Mouse (Mus musculus) hindbrain, embryonic 15.5 days (tissue): ENCODE data around the gene Enpp3. TPM values are rescaled to one million over a fixed set of nuclear protein-coding genes. Genes with fewer than 3 reads are reported as not detected.

ENCODE experiments used
- ATAC-seq: fragments of 200-750 bp; cut with Nextera tagmentation; 2 replicates; pipeline ENCODE4 v1.8.0; 2017; ENCODE audit warnings: low read depth, moderate number of reproducible peaks, moderate TSS enrichment; ENCODE audit not compliant: low FRiP score
- H3K27ac ChIP-seq: fragments of 300-500 bp; sonication (generic); replicated peaks from 2 replicates; pipeline ENCODE4 v1.5.1; 2015; ENCODE audit warnings: mild to moderate bottlenecking, inconsistent platforms
- H3K27me3 ChIP-seq: fragments of 300-500 bp; sonication (generic); 2 replicates; pipeline ENCODE4 v1.6.1; 2015; ENCODE audit warnings: control low read depth, inconsistent platforms
- H3K36me3 ChIP-seq: fragments of 300-500 bp; sonication (generic); 2 replicates; pipeline ENCODE4 v1.6.1; 2015; ENCODE audit warnings: control low read depth, inconsistent platforms
- H3K4me1 ChIP-seq: fragments of 300-500 bp; sonication (generic); replicated peaks from 2 replicates; pipeline ENCODE4 v1.6.1; 2015; ENCODE audit warnings: control low read depth, inconsistent platforms
- H3K4me2 ChIP-seq: fragments of 300-500 bp; sonication (generic); 2 replicates; pipeline ENCODE4 v1.6.1; 2015; ENCODE audit warnings: moderate library complexity, mild to moderate bottlenecking, inconsistent platforms
- H3K4me3 ChIP-seq: fragments of 300-500 bp; sonication (generic); 2 replicates; pipeline ENCODE4 v1.5.1; 2015; ENCODE audit warnings: mild to moderate bottlenecking, inconsistent platforms
- H3K9ac ChIP-seq: fragments of 300-500 bp; sonication (generic); 2 replicates; pipeline ENCODE4 v1.6.1; 2015; ENCODE audit warnings: inconsistent platforms
- H3K9me3 ChIP-seq: fragments of 300-500 bp; sonication (generic); 2 replicates; pipeline ENCODE4 v1.6.1; 2016; ENCODE audit warnings: control low read depth, inconsistent platforms
- WGBS: fragments of 180-500 bp; shearing (Covaris S2); methylation state at CpG from one replicate; pipeline ENCODE4 v1.1.7; 2015; 5-methylcytosine and 5-hydroxymethylcytosine counted together
- polyA plus RNA-seq: library from polyadenylated mRNA; unstranded; fragments of >200 nt; fragmentation: Nextera tagmentation; extraction: Ambion mirVana; gene quantifications from 2 replicates; pipeline ENCODE4 v1.2.1, GENCODE M21; 2015

Gene Enpp3
- polyA plus RNA-seq, 1 experiment from 2014 or later, result 3.2 TPM

DNA sequence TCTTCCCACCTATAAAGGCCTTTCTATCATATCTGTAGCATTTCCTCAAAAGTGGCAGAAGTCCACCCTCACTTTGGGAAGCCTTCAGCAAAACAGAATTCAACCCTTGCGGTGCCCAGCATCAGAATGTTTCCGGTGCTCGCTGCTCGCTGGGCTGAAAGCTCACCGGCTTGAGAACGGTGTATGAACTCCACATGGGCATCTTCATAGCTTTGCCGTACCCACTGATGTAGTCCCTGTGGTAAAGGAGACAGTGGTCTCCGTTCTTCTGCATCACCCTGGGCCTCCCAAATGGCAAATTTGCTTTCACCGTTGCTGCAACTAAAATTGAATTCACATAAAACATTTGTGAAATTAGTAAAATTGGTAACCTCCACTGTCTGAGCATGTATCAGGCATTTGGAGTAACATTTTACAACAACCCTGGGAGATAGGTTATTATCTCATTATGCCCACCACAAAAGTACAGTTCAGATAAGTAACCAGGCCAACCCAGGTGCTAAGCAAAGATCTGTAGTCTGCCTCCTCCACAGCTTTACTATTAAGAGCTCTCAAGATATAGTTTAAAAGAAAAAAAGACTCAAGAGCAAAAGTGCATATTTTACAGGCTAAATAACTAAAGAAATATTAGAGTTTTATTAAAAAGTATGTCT, 57.9 kb downstream of the Enpp3 start:
- H3K27ac ChIP-seq, result no peak overlapping the region
- H3K4me3 ChIP-seq, result no peak overlapping the region
- no peaks in the 10 kb centered on the region for H3K27me3 ChIP-seq
- H3K36me3 ChIP-seq, result no peaks in the 10 kb centered on the region
- no peak overlapping the region for H3K4me2 ChIP-seq
- no peaks in the 10 kb centered on the region for H3K9me3 ChIP-seq
- ATAC-seq, result no peak
- H3K4me1 ChIP-seq, result no peaks in the 10 kb centered on the region
- H3K9ac ChIP-seq, result no peak overlapping the region
- 97% methylated on average over 9 of the region's 9 CpGs for WGBS

- Histone ChIP-seq H3K9me3 (no peaks in the 10 kb centered on the region), H3K9ac (no peak overlapping the region), H3K4me2 (no peak overlapping the region), H3K4me3 (no peak overlapping the region), H3K36me3 (no peaks in the 10 kb centered on the region), H3K4me1 (no peaks in the 10 kb centered on the region), H3K27ac (no peak overlapping the region), H3K27me3 (no peaks in the 10 kb centered on the region)
- ATAC-seq, result no peak
- WGBS, result 90% methylated on average over 3 of the region's 3 CpGs
These were observed 58.7 kb downstream of the Enpp3 start for GRCm38 (mm10) chr10:24783946-24784345.

- H3K27me3 ChIP-seq, result no peaks in the 10 kb centered on the region
- no peak overlapping the region for H3K4me2 ChIP-seq
- H3K4me1 ChIP-seq, result no peaks in the 10 kb centered on the region
- 83% methylated on average over 11 of the region's 11 CpGs for WGBS
- no peaks in the 10 kb centered on the region for H3K9me3 ChIP-seq
- no peak overlapping the region for H3K9ac ChIP-seq
- ATAC-seq, result no peak
- no peak overlapping the region for H3K4me3 ChIP-seq
- no peak overlapping the region for H3K27ac ChIP-seq
- no peaks in the 10 kb centered on the region for H3K36me3 ChIP-seq
These were observed 64.0 kb downstream of the Enpp3 start for GRCm38 (mm10) chr10:24778643-24779020.

- WGBS, result 81% methylated on average over 14 of the region's 14 CpGs
- H3K4me2 ChIP-seq, result no peak overlapping the region
These were observed 64.5 kb downstream of the Enpp3 start for GRCm38 (mm10) chr10:24777916-24778642.

DNA sequence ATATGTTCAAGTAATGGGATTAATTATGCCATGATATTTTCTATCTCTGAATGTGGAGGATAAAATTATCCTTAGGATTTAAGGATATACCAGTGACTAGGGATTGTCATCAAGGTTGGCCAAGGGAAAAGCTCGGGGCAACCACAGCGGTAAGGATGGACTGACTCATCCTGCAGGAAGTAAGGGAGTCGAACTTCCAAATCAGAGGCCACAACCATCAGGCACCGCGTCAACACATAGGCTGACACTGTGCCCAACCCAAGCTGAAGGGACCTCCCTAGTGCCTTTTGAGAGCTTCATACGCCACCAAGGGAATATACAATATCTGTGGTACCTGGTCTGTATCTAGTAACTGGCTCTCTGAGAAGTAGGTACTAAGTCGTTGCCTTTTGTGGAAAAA, 73.1 kb downstream of the Enpp3 start:
- ATAC-seq, result no peak
- 93% methylated on average over 7 of the region's 7 CpGs for WGBS
- H3K4me2 ChIP-seq, result no peak overlapping the region

More at GRCm38 (mm10) chr10:24777916-24778642, 64.5 kb downstream of the Enpp3 start:
- no peak overlapping the region for H3K4me3 ChIP-seq
- H3K27me3 ChIP-seq, result no peaks in the 10 kb centered on the region
- H3K36me3 ChIP-seq, result no peaks in the 10 kb centered on the region
- no peak for ATAC-seq
- H3K9ac ChIP-seq, result no peak overlapping the region
- no peak overlapping the region for H3K27ac ChIP-seq
- H3K9me3 ChIP-seq, result no peaks in the 10 kb centered on the region
- no peaks in the 10 kb centered on the region for H3K4me1 ChIP-seq

GRCm38 (mm10) chr10:24767695-24768094, 74.9 kb downstream of the Enpp3 start:
- Histone ChIP-seq H3K9ac (no peak overlapping the region), H3K27ac (no peak overlapping the region), H3K36me3 (no peaks in the 10 kb centered on the region), H3K27me3 (no peaks in the 10 kb centered on the region), H3K4me3 (no peak overlapping the region), H3K4me2 (no peak overlapping the region), H3K4me1 (no peaks in the 10 kb centered on the region), H3K9me3 (no peaks in the 10 kb centered on the region)
- 64% methylated on average over 11 of the region's 11 CpGs for WGBS
- no peak for ATAC-seq

More for the DNA sequence above, 73.1 kb downstream of the Enpp3 start:
- no peaks in the 10 kb centered on the region for H3K36me3 ChIP-seq
- H3K9ac ChIP-seq, result no peak overlapping the region
- H3K27ac ChIP-seq, result no peak overlapping the region
- H3K9me3 ChIP-seq, result no peaks in the 10 kb centered on the region
- H3K27me3 ChIP-seq, result no peaks in the 10 kb centered on the region
- H3K4me3 ChIP-seq, result no peak overlapping the region
- no peaks in the 10 kb centered on the region for H3K4me1 ChIP-seq

- Histone ChIP-seq H3K4me2 (no peak overlapping the region), H3K36me3 (no peaks in the 10 kb centered on the region), H3K4me3 (no peak overlapping the region), H3K27ac (no peak overlapping the region), H3K9ac (no peak overlapping the region), H3K9me3 (no peaks in the 10 kb centered on the region), H3K4me1 (no peaks in the 10 kb centered on the region), H3K27me3 (no peaks in the 10 kb centered on the region)
- ATAC-seq, result no peak
- whole genome bisulfite sequencing, result 84% methylated on average over 1 of the region's 1 CpGs
These were observed 76.6 kb downstream of the Enpp3 start for GRCm38 (mm10) chr10:24766061-24766460.

DNA sequence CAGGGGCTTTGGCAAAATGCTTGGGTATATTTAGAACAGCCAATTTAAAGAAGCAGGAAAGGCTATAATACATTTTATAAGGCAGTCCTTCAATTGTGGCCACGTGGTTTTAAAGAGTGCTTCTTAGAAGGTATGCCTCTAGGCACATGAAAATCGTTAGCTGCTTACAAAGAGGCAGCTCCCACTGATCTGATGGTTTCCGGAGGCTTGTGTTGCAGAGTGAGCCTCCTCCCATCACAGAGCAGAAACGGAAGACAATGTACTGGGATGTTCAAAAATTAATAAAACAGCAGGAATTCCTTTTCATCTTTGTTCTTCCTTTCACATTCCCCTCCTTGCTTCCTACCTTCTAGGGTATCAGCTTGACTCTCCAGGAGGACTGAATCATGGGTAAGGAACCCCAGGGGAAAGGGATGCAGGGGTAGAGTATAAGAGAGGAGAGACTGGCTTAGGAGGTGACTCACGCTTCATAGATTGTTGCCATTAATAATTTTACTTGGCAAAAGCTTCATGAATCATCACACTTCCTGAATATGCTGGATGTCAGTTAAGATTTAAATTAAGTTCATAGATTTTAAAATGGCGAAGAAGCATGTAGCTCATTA, 77.4 kb downstream of the Enpp3 start:
- no peaks in the 10 kb centered on the region for H3K27me3 ChIP-seq
- no peaks in the 10 kb centered on the region for H3K9me3 ChIP-seq
- peak overlapping the region; percentile 40 for H3K27ac ChIP-seq
- no peak overlapping the region for H3K4me2 ChIP-seq
- ATAC-seq, result peak; percentile 83
- no peaks in the 10 kb centered on the region for H3K36me3 ChIP-seq
- no peaks in the 10 kb centered on the region for H3K4me1 ChIP-seq
- 33% methylated on average over 6 of the region's 6 CpGs for whole genome bisulfite sequencing
- no peak overlapping the region for H3K9ac ChIP-seq
- H3K4me3 ChIP-seq, result no peak overlapping the region

GRCm38 (mm10) chr10:24764640-24765039, 78.0 kb downstream of the Enpp3 start:
- Histone ChIP-seq H3K4me3 (no peak overlapping the region), H3K4me1 (no peaks in the 10 kb centered on the region), H3K9me3 (no peaks in the 10 kb centered on the region), H3K9ac (no peak overlapping the region), H3K36me3 (no peaks in the 10 kb centered on the region), H3K4me2 (no peak overlapping the region), H3K27me3 (no peaks in the 10 kb centered on the region), H3K27ac (peak overlapping the region; percentile 40; the same call in 1 of the 2 replicates)
- peak; percentile 27; the same call in 1 of the 2 replicates for ATAC-seq
- WGBS, result 69% methylated on average over 3 of the region's 3 CpGs

GRCm38 (mm10) chr10:24763257-24763656, 79.4 kb downstream of the Enpp3 start:
- Histone ChIP-seq H3K27ac (no peak overlapping the region), H3K4me2 (no peak overlapping the region), H3K27me3 (no peaks in the 10 kb centered on the region), H3K9ac (no peak overlapping the region), H3K9me3 (no peaks in the 10 kb centered on the region), H3K4me3 (no peak overlapping the region), H3K36me3 (no peaks in the 10 kb centered on the region), H3K4me1 (no peaks in the 10 kb centered on the region)
- WGBS, result 89% methylated on average over 3 of the region's 3 CpGs
- ATAC-seq, result no peak

DNA sequence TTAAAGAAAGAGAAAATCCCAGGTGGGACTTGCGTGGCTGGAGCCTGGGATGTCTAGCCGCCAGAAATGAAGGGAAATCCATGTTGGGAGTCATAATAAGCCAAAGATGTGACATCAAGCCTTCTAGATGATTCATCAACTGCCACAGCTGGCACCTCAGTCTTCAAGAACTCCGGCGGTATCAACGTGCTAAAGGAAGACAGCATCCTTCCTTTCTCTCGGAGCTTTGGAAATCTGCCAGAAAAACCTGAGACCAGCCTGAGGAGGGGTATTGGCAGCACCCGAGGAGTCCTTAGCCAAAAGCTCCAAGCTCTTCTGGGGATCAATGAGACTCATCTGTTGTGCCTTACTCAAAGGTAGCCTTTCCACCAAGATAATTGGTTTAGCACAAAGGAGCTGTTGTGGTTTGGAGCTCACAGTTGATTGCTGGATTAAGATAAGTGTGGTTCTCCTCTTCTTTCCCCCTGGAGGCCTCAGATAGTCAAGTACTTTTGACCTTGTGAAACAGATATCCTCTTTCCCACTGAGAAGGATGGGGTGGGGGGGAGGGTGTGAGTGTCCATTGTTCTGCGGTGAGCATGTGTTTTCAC, 84.2 kb downstream of the Enpp3 start:
- H3K27ac ChIP-seq, result no peak overlapping the region
- no peak for ATAC-seq
- H3K9me3 ChIP-seq, result no peaks in the 10 kb centered on the region
- WGBS, result 64% methylated on average over 8 of the region's 8 CpGs
- H3K36me3 ChIP-seq, result no peaks in the 10 kb centered on the region
- no peak overlapping the region for H3K9ac ChIP-seq
- H3K4me2 ChIP-seq, result no peak overlapping the region
- H3K27me3 ChIP-seq, result no peaks in the 10 kb centered on the region
- no peaks in the 10 kb centered on the region for H3K4me1 ChIP-seq
- no peak overlapping the region for H3K4me3 ChIP-seq
